Mouse (Mus musculus) lung, adult 2 months (tissue): ENCODE measurements around the gene P2ry12.

ENCODE experiments used
- CTCF ChIP-seq: fragments of 200-500 bp; IDR thresholded peaks from 2 replicates; pipeline ENCODE4 v1.5.1; 2011; ENCODE audit warnings: mild to moderate bottlenecking, low read length, control low read depth; ENCODE audit not compliant: insufficient read depth
- POLR2A ChIP-seq: fragments of 200-500 bp; IDR thresholded peaks from 2 replicates; pipeline ENCODE4 v1.6.1; 2011; ENCODE audit warnings: low read depth, mild to moderate bottlenecking, control low read depth, low read length, borderline replicate concordance; ENCODE audit errors: extremely low read depth

- TF ChIP-seq CTCF (no peak), POLR2A (no peak)
Measured at GRCm38 (mm10) chr3:59182129-59182528, 80.5 kb downstream of the P2ry12 start.
